Mouse (Mus musculus) liver, embryonic 14.5 days (tissue): ENCODE measurements around the gene Myo1b. TPM values are rescaled to one million over a fixed set of nuclear protein-coding genes. Genes with fewer than 3 reads are reported as not detected.

ENCODE experiments used
- ATAC-seq: fragments of 200-750 bp; cut with Nextera tagmentation; 2 replicates; pipeline ENCODE4 v1.8.0; 2017; ENCODE audit warnings: moderate number of reproducible peaks, mild to moderate bottlenecking, moderate library complexity; ENCODE audit not compliant: insufficient read depth
- DNase-seq, 3 experiments: peaks; one replicate each; pipeline ENCODE4 v3.0.0-alpha.2; 2012 to 2013; ENCODE audit warnings: low read depth in 3 of 3, low spot score in 3 of 3
- H3K27ac ChIP-seq: fragments of 300-500 bp; sonication (generic); 2 replicates; pipeline ENCODE4 v1.5.1; 2014; ENCODE audit warnings: moderate library complexity, mild to moderate bottlenecking, control low read depth, inconsistent platforms
- H3K27me3 ChIP-seq: fragments of 300-500 bp; sonication (generic); 2 replicates; pipeline ENCODE4 v1.6.1; 2014; ENCODE audit warnings: mild to moderate bottlenecking, low read length, moderate library complexity; ENCODE audit not compliant: control insufficient read depth, insufficient read depth
- H3K36me3 ChIP-seq: fragments of 300-500 bp; sonication (generic); replicated peaks from 2 replicates; pipeline ENCODE4 v1.6.1; 2014; ENCODE audit warnings: low read depth; ENCODE audit not compliant: control insufficient read depth, insufficient read depth
- H3K4me1 ChIP-seq, 2 experiments: fragments of 200-500 bp in 1 of 2; fragments of 300-500 bp in 1 of 2; sonication (generic) in 1 of 2; replicated peaks; 2 replicates each; pipeline ENCODE4 v1.6.1; 2012 to 2014; ENCODE audit warnings: antibody characterized with exemption in 1 of 2, inconsistent platforms in 1 of 2, low read length in 1 of 2; ENCODE audit not compliant: control insufficient read depth in 2 of 2, insufficient read depth in 2 of 2
- H3K4me2 ChIP-seq: fragments of 300-500 bp; sonication (generic); 2 replicates; pipeline ENCODE4 v1.6.1; 2014; ENCODE audit warnings: low read depth, mild to moderate bottlenecking, control low read depth, moderate library complexity
- H3K4me3 ChIP-seq, 2 experiments: fragments of 200-500 bp in 1 of 2; fragments of 300-500 bp in 1 of 2; sonication (generic) in 1 of 2; 2 replicates each; pipeline ENCODE4 v1.5.1; 2012 to 2014; ENCODE audit warnings: low read depth in 2 of 2, low read length in 2 of 2, mild to moderate bottlenecking in 2 of 2, control low read depth in 1 of 2, inconsistent platforms in 1 of 2, moderate library complexity in 1 of 2; ENCODE audit not compliant: insufficient read depth in 1 of 2
- H3K9ac ChIP-seq: fragments of 300-500 bp; sonication (generic); replicated peaks from 2 replicates; pipeline ENCODE4 v1.6.1; 2014; ENCODE audit warnings: mild to moderate bottlenecking, control low read depth, moderate library complexity
- H3K9me3 ChIP-seq: fragments of 300-500 bp; sonication (generic); 2 replicates; pipeline ENCODE4 v1.6.1; 2016; ENCODE audit warnings: low read length, mixed read lengths; ENCODE audit not compliant: control insufficient read depth
- CTCF ChIP-seq: IDR thresholded peaks from 2 replicates; pipeline ENCODE4 v1.5.1; 2016; ENCODE audit warnings: antibody characterized with exemption, low read depth, control low read depth
- EP300 ChIP-seq: IDR thresholded peaks from 2 replicates; pipeline ENCODE4 v1.6.1; 2016; ENCODE audit warnings: antibody characterized with exemption, low read depth
- WGBS: fragments of 180-500 bp; shearing (Covaris S2); extraction: QIAGEN DNeasy Blood & Tissue Kit; methylation state at CpG from one replicate; pipeline ENCODE4 v1.1.7; 2014; ENCODE audit not compliant: insufficient replicate concordance; 5-methylcytosine and 5-hydroxymethylcytosine counted together
- polyA plus RNA-seq, 2 experiments: library from polyadenylated mRNA; depleted of rRNA in 1 of 2; stranded (reverse) in 1 of 2; unstranded in 1 of 2; fragments of >200 nt; fragmentation: Nextera tagmentation in 1 of 2; extraction: Ambion mirVana in 1 of 2; gene quantifications; 2 replicates each; pipeline versions ENCODE4 v1.2.1 to v1.2.3; 2012 to 2014

Gene Myo1b
- polyA plus RNA-seq, 2 experiments: 3.8 to 9.1 TPM

GRCm38 (mm10) chr1:51808228-51808627 is 107.6 kb downstream of the Myo1b start:
- ATAC-seq: no peak
- H3K27me3 ChIP-seq: no peaks in the 10 kb centered on the region
- no peaks in the 10 kb centered on the region for H3K36me3 ChIP-seq
- H3K4me1 ChIP-seq: no peaks in the 10 kb centered on the region
- no peak for DNase-seq
- TF ChIP-seq CTCF (no peak), EP300 (no peak)
- H3K4me2 ChIP-seq: no peak overlapping the region
- no peak overlapping the region for H3K27ac ChIP-seq
- H3K4me3 ChIP-seq: no peak overlapping the region
- no peaks in the 10 kb centered on the region for H3K9me3 ChIP-seq
- no peak overlapping the region for H3K9ac ChIP-seq
- 26% methylated on average over 1 of the region's 1 CpGs for WGBS

GRCm38 (mm10) chr1:51805040-51805610 is 110.7 kb downstream of the Myo1b start:
- DNase-seq (no peak), ATAC-seq (no peak)
- H3K27ac ChIP-seq: no peak overlapping the region
- WGBS: 19% methylated on average over 5 of the region's 5 CpGs
- no peaks in the 10 kb centered on the region for H3K36me3 ChIP-seq
- H3K27me3 ChIP-seq: no peaks in the 10 kb centered on the region
- H3K9me3 ChIP-seq: no peaks in the 10 kb centered on the region
- TF ChIP-seq EP300 (no peak), CTCF (no peak)
- H3K4me1 ChIP-seq: no peaks in the 10 kb centered on the region
- H3K4me2 ChIP-seq: no peak overlapping the region
- no peak overlapping the region for H3K4me3 ChIP-seq
- no peak overlapping the region for H3K9ac ChIP-seq

- no peak overlapping the region for H3K4me2 ChIP-seq
- H3K36me3 ChIP-seq: no peaks in the 10 kb centered on the region
- TF ChIP-seq CTCF (no peak), EP300 (no peak)
- 62% methylated on average over 12 of the region's 12 CpGs for WGBS
- DNase-seq: no peak
- H3K27me3 ChIP-seq: no peaks in the 10 kb centered on the region
- H3K9me3 ChIP-seq: no peaks in the 10 kb centered on the region
- no peaks in the 10 kb centered on the region for H3K4me1 ChIP-seq
- no peak overlapping the region for H3K9ac ChIP-seq
- ATAC-seq: no peak
- H3K4me3 ChIP-seq: no peak overlapping the region
- no peak overlapping the region for H3K27ac ChIP-seq
These were observed 111.4 kb downstream of the Myo1b start for GRCm38 (mm10) chr1:51804296-51805039.

- Histone ChIP-seq H3K27ac (no peak overlapping the region), H3K9ac (no peak overlapping the region), H3K36me3 (no peaks in the 10 kb centered on the region), H3K9me3 (no peaks in the 10 kb centered on the region), H3K4me2 (no peak overlapping the region), H3K27me3 (no peaks in the 10 kb centered on the region), H3K4me1 (no peaks in the 10 kb centered on the region), H3K4me3 (no peak overlapping the region)
- ATAC-seq (no peak), DNase-seq (no peak)
- WGBS: 61% methylated on average over 7 of the region's 7 CpGs
- TF ChIP-seq EP300 (no peak), CTCF (no peak)
These were observed 117.8 kb downstream of the Myo1b start for GRCm38 (mm10) chr1:51798011-51798471.

- no peak for TF ChIP-seq EP300
- TF ChIP-seq CTCF: no peak
- ATAC-seq (no peak), DNase-seq (no peak)
- Histone ChIP-seq H3K9me3 (no peaks in the 10 kb centered on the region), H3K27me3 (no peaks in the 10 kb centered on the region), H3K4me1 (no peaks in the 10 kb centered on the region), H3K4me3 (no peak overlapping the region), H3K27ac (no peak overlapping the region), H3K4me2 (no peak overlapping the region), H3K36me3 (no peaks in the 10 kb centered on the region), H3K9ac (no peak overlapping the region)
- WGBS: 72% methylated on average over 9 of the region's 9 CpGs
These were observed 120.1 kb downstream of the Myo1b start for GRCm38 (mm10) chr1:51795586-51796309.
